Mouse (Mus musculus): ENCODE results near the gene Phf5a. TPM values are rescaled to one million over a fixed set of nuclear protein-coding genes. Genes with fewer than 3 reads are reported as not detected.

Gene Phf5a
- total and polyA plus RNA-seq, 2 experiments from 2014 or later, result 41.5 to 107 TPM

DNA sequence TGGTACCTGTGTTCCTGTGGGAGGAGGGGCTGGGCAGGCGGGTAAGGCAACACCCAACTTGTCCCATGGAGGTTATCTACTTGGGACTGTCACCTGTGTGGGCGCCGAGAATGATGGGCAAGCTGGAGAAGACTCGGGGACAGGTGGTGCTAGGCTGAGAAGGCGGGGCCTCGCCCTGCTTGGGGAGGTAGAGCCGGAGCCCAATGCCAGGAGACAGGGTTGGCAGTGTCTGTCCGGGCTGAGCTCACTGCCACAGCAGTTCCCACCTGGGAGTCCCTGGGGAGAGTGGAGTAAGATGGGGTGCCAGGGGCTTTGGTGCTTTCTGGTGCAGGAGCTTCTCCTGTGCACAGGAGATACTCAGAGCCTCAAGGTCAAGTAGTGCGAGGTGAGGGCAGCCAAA lies 22.6 kb downstream of the Phf5a start:
- TF ChIP-seq CTCF (IDR thresholded peaks at IDR 0.05; ENCODE audit: low read depth), result no peak
- Histone ChIP-seq H3K4me1 (ENCODE audit: insufficient read depth) (no peaks in the 10 kb centered on the region), H3K4me3 (ENCODE audit: low read depth, low read length) (no peak overlapping the region), H3K9ac (no peak overlapping the region), H3K4me2 (ENCODE audit: low read depth) (no peak overlapping the region), H3K27me3 (ENCODE audit: insufficient read depth, low read length) (no peaks in the 10 kb centered on the region), H3K36me3 (ENCODE audit: insufficient read depth) (peaks cover 37% of the 10 kb centered on the region), H3K27ac (ENCODE audit: low read depth, low read length) (no peak overlapping the region), H3K9me3 (ENCODE audit: low read length) (no peaks in the 10 kb centered on the region)
- DNase-seq (no peak), ATAC-seq (no peak)
- 85% methylated on average over 9 of the region's 9 CpGs for WGBS

DNA sequence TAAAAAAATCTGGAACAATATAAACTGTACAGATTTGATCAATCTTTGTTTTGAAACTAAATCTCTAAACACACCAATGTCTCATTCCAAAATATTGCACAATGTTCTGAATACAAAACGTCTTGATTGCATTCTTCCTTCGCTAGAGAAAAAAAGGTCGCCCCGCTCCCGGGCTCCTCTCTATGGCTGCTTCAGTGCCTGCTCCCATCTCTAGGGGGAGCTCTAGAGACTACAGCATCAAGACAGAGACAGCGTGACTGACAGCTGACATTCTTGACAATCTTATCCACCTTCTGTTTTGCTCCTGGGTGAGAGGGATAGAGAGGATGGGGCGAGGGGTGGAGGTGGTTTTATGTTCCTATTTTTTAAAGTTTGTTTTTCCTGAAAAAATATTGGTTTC lies 23.4 kb downstream of the Phf5a start:
- Histone ChIP-seq H3K27me3 (ENCODE audit: insufficient read depth, low read length) (no peaks in the 10 kb centered on the region), H3K4me2 (ENCODE audit: low read depth) (no peak overlapping the region), H3K36me3 (ENCODE audit: insufficient read depth) (peaks cover 34% of the 10 kb centered on the region), H3K27ac (ENCODE audit: low read depth, low read length) (no peak overlapping the region), H3K9ac (no peak overlapping the region), H3K9me3 (ENCODE audit: low read length) (no peaks in the 10 kb centered on the region), H3K4me1 (ENCODE audit: insufficient read depth) (no peaks in the 10 kb centered on the region), H3K4me3 (ENCODE audit: low read depth, low read length) (no peak overlapping the region)
- peak; percentile 67 for TF ChIP-seq CTCF (IDR thresholded peaks at IDR 0.05; ENCODE audit: low read depth)
- DNase-seq, result peak; percentile 50
- 20% methylated on average over 7 of the region's 7 CpGs for WGBS
- no peak for ATAC-seq

DNA sequence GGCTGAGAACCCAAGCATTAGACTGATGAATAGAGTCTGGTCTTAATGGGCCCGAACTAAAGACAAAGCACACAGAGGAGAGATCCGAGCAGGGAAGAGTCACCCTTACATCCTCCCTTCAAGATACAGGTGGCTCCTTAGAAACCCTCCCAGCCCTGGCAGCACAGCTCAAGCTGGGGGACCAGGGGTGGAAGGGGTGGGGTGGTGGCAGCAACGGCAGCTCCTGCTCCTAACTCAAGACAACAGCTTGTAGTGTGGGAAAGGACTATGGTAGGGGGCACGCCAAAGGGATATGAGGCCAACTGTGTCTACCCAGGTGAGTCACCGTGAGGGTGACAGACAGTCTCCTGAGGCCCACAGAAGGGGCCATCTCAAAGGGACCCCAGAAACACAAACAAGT lies 23.9 kb downstream of the Phf5a start:
- no peak overlapping the region for H3K27ac ChIP-seq (ENCODE audit: low read depth, low read length)
- DNase-seq (no peak), ATAC-seq (no peak)
- no peaks in the 10 kb centered on the region for H3K4me1 ChIP-seq (ENCODE audit: insufficient read depth)
- no peaks in the 10 kb centered on the region for H3K9me3 ChIP-seq (ENCODE audit: low read length)
- no peak for TF ChIP-seq CTCF (IDR thresholded peaks at IDR 0.05; ENCODE audit: low read depth)
- H3K4me2 ChIP-seq (ENCODE audit: low read depth), result no peak overlapping the region
- no peak overlapping the region for H3K4me3 ChIP-seq (ENCODE audit: low read depth, low read length)
- peaks cover 33% of the 10 kb centered on the region for H3K36me3 ChIP-seq (ENCODE audit: insufficient read depth)
- no peaks in the 10 kb centered on the region for H3K27me3 ChIP-seq (ENCODE audit: insufficient read depth, low read length)
- H3K9ac ChIP-seq, result no peak overlapping the region
- WGBS, result 80% methylated on average over 5 of the region's 5 CpGs

DNA sequence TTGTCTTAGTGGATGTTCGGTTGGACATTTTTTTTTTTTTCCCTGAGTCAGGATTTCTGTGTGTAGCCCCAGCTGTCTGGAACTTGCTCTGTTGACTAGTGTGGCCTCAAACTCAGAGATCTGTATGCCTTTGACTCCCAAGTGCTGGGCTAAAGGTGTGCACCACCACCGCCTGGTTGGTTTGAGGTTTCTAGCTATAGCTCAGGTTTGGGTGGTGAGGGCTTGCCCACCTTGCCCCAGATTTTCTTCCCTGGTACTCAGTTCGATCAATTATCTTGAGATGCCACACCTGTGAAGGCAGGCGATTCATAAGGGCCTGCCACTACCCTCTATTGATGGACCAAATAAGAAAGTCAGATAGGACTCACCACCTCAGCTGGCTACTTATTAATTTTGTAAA lies 24.6 kb downstream of the Phf5a start:
- 94% methylated on average over 4 of the region's 4 CpGs for WGBS
- no peak for TF ChIP-seq CTCF (IDR thresholded peaks at IDR 0.05; ENCODE audit: low read depth)
- ATAC-seq, result no peak

DNA sequence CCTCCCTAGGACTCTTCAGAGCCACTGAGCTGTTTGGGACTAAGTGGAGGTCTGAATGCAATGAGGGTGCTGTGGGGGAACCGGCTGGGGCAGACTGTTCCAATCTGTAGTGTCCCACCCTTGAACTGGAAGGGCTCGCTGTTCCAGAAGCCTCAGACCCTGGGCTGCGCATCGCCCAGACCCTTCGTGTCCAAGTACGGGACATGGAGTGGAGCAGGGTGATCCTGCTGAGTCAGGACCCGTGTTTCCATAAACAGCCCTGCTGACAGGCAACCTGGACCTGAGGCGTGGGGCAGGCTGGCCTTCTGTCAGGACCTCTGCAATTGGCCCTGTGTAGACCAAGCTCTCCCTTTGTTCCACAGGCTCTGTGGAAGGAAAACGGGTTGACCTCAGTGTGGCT lies 25.0 kb downstream of the Phf5a start:
- TF ChIP-seq CTCF (IDR thresholded peaks at IDR 0.05; ENCODE audit: low read depth), result no peak
- H3K4me1 ChIP-seq (ENCODE audit: insufficient read depth), result no peaks in the 10 kb centered on the region
- H3K27me3 ChIP-seq (ENCODE audit: insufficient read depth, low read length), result no peaks in the 10 kb centered on the region
- no peak overlapping the region for H3K27ac ChIP-seq (ENCODE audit: low read depth, low read length)
- H3K9ac ChIP-seq, result no peak overlapping the region
- no peak overlapping the region for H3K4me3 ChIP-seq (ENCODE audit: low read depth, low read length)
- H3K36me3 ChIP-seq (ENCODE audit: insufficient read depth), result peaks cover 31% of the 10 kb centered on the region
- WGBS, result 89% methylated on average over 9 of the region's 9 CpGs
- ATAC-seq (no peak), DNase-seq (no peak)
- no peak overlapping the region for H3K4me2 ChIP-seq (ENCODE audit: low read depth)
- no peaks in the 10 kb centered on the region for H3K9me3 ChIP-seq (ENCODE audit: low read length)

More for the DNA sequence above, 24.6 kb downstream of the Phf5a start:
- Histone ChIP-seq H3K4me1 (ENCODE audit: insufficient read depth) (no peaks in the 10 kb centered on the region), H3K27ac (ENCODE audit: low read depth, low read length) (no peak overlapping the region), H3K36me3 (ENCODE audit: insufficient read depth) (peaks cover 33% of the 10 kb centered on the region), H3K4me3 (ENCODE audit: low read depth, low read length) (no peak overlapping the region), H3K27me3 (ENCODE audit: insufficient read depth, low read length) (no peaks in the 10 kb centered on the region), H3K4me2 (ENCODE audit: low read depth) (no peak overlapping the region), H3K9ac (no peak overlapping the region), H3K9me3 (ENCODE audit: low read length) (no peaks in the 10 kb centered on the region)
- DNase-seq, result no peak

DNA sequence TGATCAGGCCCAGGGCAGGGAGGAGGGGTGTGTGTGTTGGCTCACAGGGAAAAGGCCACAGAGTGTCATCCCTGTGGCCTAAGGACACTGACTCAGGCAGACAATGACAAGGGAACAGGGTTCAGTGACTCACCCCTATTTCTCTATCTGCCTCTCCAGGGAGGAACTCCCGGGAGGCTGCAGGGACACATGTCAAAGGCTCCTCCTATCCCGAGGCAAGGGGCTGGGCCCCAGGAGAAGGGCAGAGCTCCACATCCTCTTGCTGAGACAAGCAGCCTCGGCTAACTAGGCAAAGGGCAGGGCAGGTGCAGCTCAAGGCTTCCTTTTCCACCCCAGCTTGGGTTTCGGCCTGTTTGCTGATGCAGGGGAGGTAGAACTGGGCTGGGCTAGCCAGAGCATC lies 26.0 kb downstream of the Phf5a start:
- Histone ChIP-seq H3K4me1 (ENCODE audit: insufficient read depth) (no peaks in the 10 kb centered on the region), H3K9me3 (ENCODE audit: low read length) (no peaks in the 10 kb centered on the region), H3K27me3 (ENCODE audit: insufficient read depth, low read length) (no peaks in the 10 kb centered on the region), H3K27ac (ENCODE audit: low read depth, low read length) (no peak overlapping the region), H3K36me3 (ENCODE audit: insufficient read depth) (peaks cover 21% of the 10 kb centered on the region), H3K9ac (no peak overlapping the region), H3K4me2 (ENCODE audit: low read depth) (no peak overlapping the region), H3K4me3 (ENCODE audit: low read depth, low read length) (no peak overlapping the region)
- TF ChIP-seq CTCF (IDR thresholded peaks at IDR 0.05; ENCODE audit: low read depth), result no peak
- ATAC-seq, result no peak
- WGBS, result 37% methylated on average over 4 of the region's 4 CpGs
- no peak for DNase-seq

DNA sequence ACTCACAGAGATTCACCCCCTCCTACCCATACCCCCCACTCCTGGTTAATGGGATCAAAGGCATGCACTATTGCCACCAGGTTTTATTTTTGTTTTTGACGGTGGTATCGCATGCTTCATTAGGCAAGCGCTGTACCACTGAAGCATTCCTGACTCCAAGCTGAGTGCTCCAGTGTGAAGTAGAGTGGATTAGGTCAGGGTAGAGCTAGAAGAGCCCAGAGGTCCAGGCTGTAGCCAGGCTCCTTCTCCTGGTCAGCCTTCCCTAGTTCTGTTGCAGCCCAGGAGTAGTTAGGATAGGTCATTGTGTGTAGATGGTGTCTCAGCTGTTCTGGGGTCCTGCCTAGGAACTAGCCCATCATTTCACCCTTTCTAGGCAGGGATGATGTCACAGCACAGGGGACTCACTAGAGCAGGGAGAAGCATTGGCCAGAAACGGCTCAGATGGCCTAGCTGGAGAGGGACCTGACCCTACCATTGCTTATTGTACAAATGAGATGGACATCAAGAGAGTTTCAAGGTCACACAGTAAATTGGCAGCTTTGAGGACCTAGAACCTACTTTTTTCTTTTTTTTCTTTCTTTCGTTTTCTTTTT lies 26.6 kb downstream of the Phf5a start:
- Histone ChIP-seq H3K36me3 (ENCODE audit: insufficient read depth) (peaks cover 15% of the 10 kb centered on the region), H3K4me1 (ENCODE audit: insufficient read depth) (no peaks in the 10 kb centered on the region), H3K9me3 (ENCODE audit: low read length) (no peaks in the 10 kb centered on the region), H3K4me2 (ENCODE audit: low read depth) (no peak overlapping the region), H3K27me3 (ENCODE audit: insufficient read depth, low read length) (no peaks in the 10 kb centered on the region), H3K4me3 (ENCODE audit: low read depth, low read length) (no peak overlapping the region), H3K9ac (no peak overlapping the region), H3K27ac (ENCODE audit: low read depth, low read length) (no peak overlapping the region)
- TF ChIP-seq CTCF (IDR thresholded peaks at IDR 0.05; ENCODE audit: low read depth), result no peak
- 63% methylated on average over 5 of the region's 5 CpGs for WGBS
- DNase-seq (no peak), ATAC-seq (no peak)
